Mouse (Mus musculus) midbrain, embryonic 14.5 days (tissue): ENCODE data around the gene Cblb. TPM values are rescaled to one million over a fixed set of nuclear protein-coding genes. Genes with fewer than 3 reads are reported as not detected.

Experiments used
- ATAC-seq: fragments of 200-750 bp; cut with Nextera tagmentation; 2 replicates; pipeline ENCODE4 v1.8.0; 2017; ENCODE audit warnings: moderate number of reproducible peaks, moderate library complexity; ENCODE audit not compliant: low FRiP score, low TSS enrichment
- DNase-seq: peaks from one replicate; pipeline ENCODE4 v3.0.0-alpha.2; 2015
- H3K27ac ChIP-seq: fragments of 300-500 bp; sonication (generic); replicated peaks from 2 replicates; pipeline ENCODE4 v1.5.1; 2014; ENCODE audit warnings: mild to moderate bottlenecking, low read depth, low read length, moderate library complexity
- H3K27me3 ChIP-seq: fragments of 300-500 bp; sonication (generic); 2 replicates; pipeline ENCODE4 v1.6.1; 2014; ENCODE audit warnings: low read length, control low read depth, mixed read lengths; ENCODE audit not compliant: control insufficient read depth, insufficient read depth
- H3K36me3 ChIP-seq: fragments of 300-500 bp; sonication (generic); 2 replicates; pipeline ENCODE4 v1.6.1; 2014; ENCODE audit warnings: low read length, control low read depth; ENCODE audit not compliant: control insufficient read depth, insufficient read depth
- H3K4me1 ChIP-seq: fragments of 300-500 bp; sonication (generic); 2 replicates; pipeline ENCODE4 v1.6.1; 2014; ENCODE audit warnings: mild to moderate bottlenecking, antibody characterized with exemption, low read length, control low read depth; ENCODE audit not compliant: control insufficient read depth, insufficient read depth
- H3K4me2 ChIP-seq: fragments of 300-500 bp; sonication (generic); 2 replicates; pipeline ENCODE4 v1.6.1; 2014; ENCODE audit warnings: mild to moderate bottlenecking, low read length, moderate library complexity
- H3K4me3 ChIP-seq: fragments of 300-500 bp; sonication (generic); replicated peaks from 2 replicates; pipeline ENCODE4 v1.5.1; 2014; ENCODE audit warnings: low read depth, low read length
- H3K9ac ChIP-seq: fragments of 300-500 bp; sonication (generic); replicated peaks from 2 replicates; pipeline ENCODE4 v1.6.1; 2014; ENCODE audit warnings: mild to moderate bottlenecking, low read length, moderate library complexity
- H3K9me3 ChIP-seq: fragments of 300-500 bp; sonication (generic); 2 replicates; pipeline ENCODE4 v1.6.1; 2016; ENCODE audit warnings: low read length, control low read depth, mixed read lengths; ENCODE audit not compliant: control insufficient read depth
- WGBS: fragments of 180-500 bp; shearing (Covaris S2); extraction: QIAGEN DNeasy Blood & Tissue Kit; methylation state at CpG from one replicate; pipeline ENCODE4 v1.1.7; 2014; 5-methylcytosine and 5-hydroxymethylcytosine counted together
- polyA plus RNA-seq: library from polyadenylated mRNA; unstranded; fragments of >200 nt; fragmentation: Nextera tagmentation; extraction: Ambion mirVana; gene quantifications from 2 replicates; pipeline ENCODE4 v1.2.1, GENCODE M21; 2014

The Cblb gene
- polyA plus RNA-seq, 1 experiment from 2014 or later, result 19.4 TPM

DNA sequence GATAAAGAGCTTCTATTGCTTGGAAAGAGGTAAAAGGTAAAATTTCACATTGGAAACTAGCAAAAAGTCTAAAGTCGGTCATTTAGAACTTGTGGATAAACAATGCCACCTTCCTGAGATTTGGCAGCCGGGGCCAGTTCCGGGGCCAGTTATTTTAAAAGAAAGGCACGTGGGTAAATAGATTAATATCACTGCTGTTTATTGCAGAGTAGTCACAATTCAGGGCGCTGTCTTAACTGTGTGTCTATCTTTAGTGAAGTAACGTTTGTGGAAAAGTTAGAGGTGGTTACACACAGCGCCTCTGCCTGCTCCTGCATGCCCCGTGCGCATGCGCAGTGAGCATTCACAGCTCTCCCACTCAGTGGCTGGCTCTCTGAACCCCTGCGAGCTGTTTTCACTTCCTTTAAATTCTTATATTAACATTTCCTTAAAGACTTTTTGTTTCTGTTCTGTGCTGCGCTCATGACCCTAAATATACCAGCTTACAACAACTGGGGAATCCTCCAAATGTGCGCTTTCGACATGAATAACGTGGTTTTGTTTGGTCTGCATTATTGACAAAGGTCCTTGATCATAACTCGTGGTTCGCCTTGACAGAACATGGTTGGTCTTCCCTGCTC, 29.2 kb downstream of the Cblb start:
- peaks cover 3% of the 10 kb centered on the region; the same call in 1 of the 2 replicates for H3K4me1 ChIP-seq
- no peak overlapping the region for H3K4me3 ChIP-seq
- H3K36me3 ChIP-seq, result no peaks in the 10 kb centered on the region
- DNase-seq (no peak), ATAC-seq (no peak)
- no peak overlapping the region for H3K9ac ChIP-seq
- no peak overlapping the region for H3K4me2 ChIP-seq
- 89% methylated on average over 17 of the region's 17 CpGs for WGBS
- no peak overlapping the region for H3K27ac ChIP-seq
- no peaks in the 10 kb centered on the region for H3K9me3 ChIP-seq
- no peaks in the 10 kb centered on the region for H3K27me3 ChIP-seq

DNA sequence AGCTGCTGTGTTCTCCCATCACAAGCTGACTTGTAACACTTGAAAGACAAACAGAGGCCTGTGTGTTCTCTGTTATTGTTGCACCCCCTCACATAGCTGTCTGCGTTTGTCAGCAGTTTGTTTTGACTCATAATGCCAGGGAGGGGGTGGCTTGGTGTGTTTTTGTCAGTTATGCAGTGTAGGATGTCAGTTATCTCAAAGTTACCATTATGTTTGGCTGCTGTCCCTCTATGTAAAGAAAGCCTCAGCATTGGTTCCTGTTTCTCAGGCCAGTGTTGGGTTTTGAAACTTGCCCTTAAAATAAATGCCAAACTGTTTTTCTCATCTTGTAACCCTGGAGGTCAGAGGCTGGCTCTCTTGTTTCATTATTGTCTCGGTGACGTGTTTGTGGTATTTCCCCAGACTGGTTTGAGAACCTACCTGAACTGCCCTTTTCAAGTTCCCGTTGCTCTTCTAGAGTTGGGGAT, 30.0 kb downstream of the Cblb start:
- H3K9me3 ChIP-seq, result no peaks in the 10 kb centered on the region
- H3K27ac ChIP-seq, result no peak overlapping the region
- H3K9ac ChIP-seq, result no peak overlapping the region
- H3K27me3 ChIP-seq, result no peaks in the 10 kb centered on the region
- ATAC-seq, result no peak
- no peak overlapping the region for H3K4me3 ChIP-seq
- no peak overlapping the region for H3K4me2 ChIP-seq
- 73% methylated on average over 4 of the region's 4 CpGs for WGBS
- H3K4me1 ChIP-seq, result peaks cover 3% of the 10 kb centered on the region; the same call in 1 of the 2 replicates
- no peaks in the 10 kb centered on the region for H3K36me3 ChIP-seq
- DNase-seq, result no peak

DNA sequence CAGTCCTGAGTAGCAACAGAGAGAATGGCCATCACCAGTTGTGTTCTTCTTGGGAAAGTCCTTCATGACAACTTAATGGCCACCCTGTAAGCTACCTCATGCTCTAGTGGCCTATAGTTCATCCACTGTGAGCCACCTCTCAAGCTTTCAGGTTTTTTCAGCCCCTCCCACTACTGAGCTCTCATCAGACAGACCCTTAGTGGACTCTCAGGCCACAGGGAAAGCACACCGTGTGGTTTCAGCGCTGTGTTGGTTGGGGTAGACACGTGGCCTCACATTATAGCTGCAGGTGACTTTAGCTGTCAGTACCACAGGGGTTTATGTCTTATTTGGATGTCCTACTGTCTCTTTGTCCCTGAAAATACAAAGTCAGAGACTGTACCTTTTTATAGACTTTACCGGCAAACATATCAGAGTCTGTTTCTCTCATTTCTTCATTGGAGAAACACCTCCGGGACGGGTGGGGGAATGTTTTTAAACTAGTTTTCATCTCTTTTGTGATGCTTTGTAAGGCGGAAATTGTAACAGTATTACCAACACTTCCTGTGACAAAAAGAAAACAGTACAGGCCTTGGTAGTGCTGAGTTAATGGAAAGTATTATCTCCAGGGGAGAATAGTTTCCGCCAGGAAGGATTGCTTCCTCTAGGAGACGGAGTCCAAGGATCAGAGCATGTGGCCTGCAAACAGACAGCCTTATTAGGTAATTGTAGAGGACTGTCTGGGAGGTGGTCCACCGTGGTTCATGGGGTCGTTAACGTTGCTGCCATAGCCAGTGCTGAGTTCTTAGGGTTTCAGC, 33.5 kb downstream of the Cblb start:
- ATAC-seq, result no peak
- no peak overlapping the region for H3K4me2 ChIP-seq

DNA sequence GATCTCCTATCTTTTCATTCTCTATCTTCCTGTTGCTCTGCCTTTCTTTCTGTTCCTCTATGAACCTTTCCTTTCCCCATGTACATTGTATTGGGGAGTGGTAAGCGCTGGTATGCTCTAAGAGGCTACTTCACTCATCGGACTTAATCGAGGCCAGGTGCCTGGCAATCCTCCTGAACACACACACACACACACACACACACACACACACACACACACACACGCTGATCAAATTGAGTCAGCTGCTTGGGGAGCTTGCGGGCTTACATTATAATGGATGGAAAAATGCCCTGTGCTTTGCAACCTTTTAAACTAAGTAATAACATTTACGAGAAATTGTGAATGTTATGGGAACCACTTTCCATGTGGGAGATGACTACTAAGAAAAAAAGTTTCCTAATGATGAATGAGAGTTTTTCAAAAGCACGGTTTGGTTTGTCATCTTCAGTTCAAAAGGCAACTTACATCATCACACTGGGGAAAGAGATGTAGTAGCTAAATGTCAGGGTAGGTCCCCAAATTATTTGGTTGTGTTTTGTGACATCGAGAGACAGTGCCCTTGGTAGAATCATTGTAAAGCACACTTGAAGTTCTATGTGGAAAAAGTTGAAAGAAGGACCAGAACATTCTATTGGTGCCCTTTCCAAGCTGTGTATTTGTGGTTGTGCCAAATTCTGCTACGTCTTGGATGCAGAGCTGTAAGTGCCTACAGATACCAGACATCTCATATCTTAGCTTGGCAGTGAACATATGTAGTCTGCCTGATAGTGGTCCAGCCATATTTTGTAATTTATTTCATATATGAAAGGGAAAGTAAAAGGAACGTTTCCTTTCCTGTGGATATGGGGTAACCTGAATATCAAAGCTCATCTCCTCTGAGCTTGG, 36.8 kb downstream of the Cblb start:
- 0 out of 2 replicates have a peak, but pooled peaks cover 6% of the 10 kb centered on the region for H3K4me1 ChIP-seq
- DNase-seq (no peak), ATAC-seq (no peak)
- H3K9me3 ChIP-seq, result no peaks in the 10 kb centered on the region
- H3K4me2 ChIP-seq, result no peak overlapping the region
- H3K27me3 ChIP-seq, result no peaks in the 10 kb centered on the region
- WGBS, result 90% methylated on average over 10 of the region's 10 CpGs
- no peak overlapping the region for H3K9ac ChIP-seq
- H3K36me3 ChIP-seq, result no peaks in the 10 kb centered on the region
- no peak overlapping the region for H3K4me3 ChIP-seq
- no peak overlapping the region for H3K27ac ChIP-seq

More for the DNA sequence above, 33.5 kb downstream of the Cblb start:
- Histone ChIP-seq H3K4me1 (no peaks in the 10 kb centered on the region), H3K9me3 (no peaks in the 10 kb centered on the region), H3K27me3 (no peaks in the 10 kb centered on the region), H3K36me3 (no peaks in the 10 kb centered on the region), H3K4me3 (no peak overlapping the region), H3K27ac (no peak overlapping the region), H3K9ac (no peak overlapping the region)
- WGBS, result 77% methylated on average over 12 of the region's 12 CpGs
- no peak for DNase-seq

DNA sequence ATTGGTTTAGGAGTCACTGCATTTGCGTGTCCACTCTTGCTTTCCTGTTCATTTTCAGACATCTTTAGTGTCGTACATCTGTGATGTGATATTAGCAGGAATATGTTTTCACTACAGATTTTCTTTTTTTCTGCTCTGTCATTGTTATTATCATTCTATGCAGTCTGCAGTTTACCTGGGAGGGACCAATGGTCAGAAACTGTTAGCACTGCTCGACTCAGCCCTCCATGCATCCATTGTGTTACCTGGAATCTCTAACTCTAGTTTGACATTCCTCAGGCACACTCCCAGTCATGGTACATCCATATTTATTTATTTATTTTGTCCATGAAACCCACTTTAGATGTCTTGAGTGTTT, 37.5 kb downstream of the Cblb start:
- WGBS, result 94% methylated on average over 3 of the region's 3 CpGs
- DNase-seq, result no peak

DNA sequence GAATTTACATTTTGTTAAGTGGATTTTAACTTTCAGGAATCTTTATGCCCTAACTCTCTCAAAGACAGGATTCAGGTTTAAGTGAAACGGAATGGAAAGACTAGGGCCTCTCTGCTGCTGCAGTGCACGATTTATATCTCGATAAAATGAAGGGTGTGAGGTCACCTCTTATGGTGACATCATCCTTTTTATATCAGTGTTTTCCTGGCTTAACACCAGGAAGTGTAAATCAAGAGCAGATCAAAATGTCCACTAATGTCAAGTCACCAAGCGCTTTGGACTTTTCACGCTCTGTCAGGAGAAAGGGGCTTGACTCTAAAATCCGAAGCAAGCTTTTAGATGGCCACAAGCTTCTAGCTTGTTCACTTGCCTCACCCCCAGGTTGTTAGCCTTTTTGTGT, 38.6 kb downstream of the Cblb start:
- H3K4me1 ChIP-seq, result 0 out of 2 replicates have a peak, but pooled peaks cover 6% of the 10 kb centered on the region
- H3K4me2 ChIP-seq, result no peak overlapping the region
- no peaks in the 10 kb centered on the region for H3K36me3 ChIP-seq
- no peak for DNase-seq
- WGBS, result 93% methylated on average over 6 of the region's 6 CpGs
- no peak overlapping the region for H3K4me3 ChIP-seq
- H3K27ac ChIP-seq, result no peak overlapping the region
- ATAC-seq, result no peak
- H3K27me3 ChIP-seq, result no peaks in the 10 kb centered on the region
- no peaks in the 10 kb centered on the region for H3K9me3 ChIP-seq
- no peak overlapping the region for H3K9ac ChIP-seq

More for the DNA sequence above, 37.5 kb downstream of the Cblb start:
- Histone ChIP-seq H3K36me3 (no peaks in the 10 kb centered on the region), H3K4me3 (no peak overlapping the region), H3K4me1 (0 out of 2 replicates have a peak, but pooled peaks cover 6% of the 10 kb centered on the region), H3K9me3 (no peaks in the 10 kb centered on the region), H3K27ac (no peak overlapping the region), H3K4me2 (no peak overlapping the region), H3K27me3 (no peaks in the 10 kb centered on the region), H3K9ac (no peak overlapping the region)
- no peak for ATAC-seq

DNA sequence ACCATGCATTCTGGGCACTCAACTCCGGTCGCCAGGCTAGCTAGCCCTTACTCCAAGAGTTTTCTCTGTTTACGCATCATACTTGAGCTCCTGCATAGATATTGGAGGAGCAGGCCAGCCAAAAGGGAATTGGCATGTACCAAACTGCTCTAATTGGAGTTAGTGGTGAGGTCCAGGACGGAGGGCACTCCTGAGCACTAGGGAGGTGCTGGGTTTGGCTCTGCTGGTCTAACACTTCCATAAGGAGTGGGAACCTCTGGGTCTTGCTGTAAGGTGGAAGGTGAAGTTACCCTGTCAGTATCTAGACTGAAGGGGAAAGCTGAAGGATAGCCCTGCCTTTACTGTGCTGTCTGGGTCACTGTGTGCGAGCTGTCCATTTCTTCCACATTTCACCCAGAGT, 39.1 kb downstream of the Cblb start:
- 98% methylated on average over 5 of the region's 5 CpGs for WGBS
- Histone ChIP-seq H3K9me3 (no peaks in the 10 kb centered on the region), H3K27me3 (no peaks in the 10 kb centered on the region), H3K4me2 (no peak overlapping the region), H3K4me1 (0 out of 2 replicates have a peak, but pooled peaks cover 6% of the 10 kb centered on the region), H3K4me3 (no peak overlapping the region), H3K27ac (no peak overlapping the region), H3K9ac (no peak overlapping the region), H3K36me3 (no peaks in the 10 kb centered on the region)
- ATAC-seq, result no peak
- DNase-seq, result no peak

DNA sequence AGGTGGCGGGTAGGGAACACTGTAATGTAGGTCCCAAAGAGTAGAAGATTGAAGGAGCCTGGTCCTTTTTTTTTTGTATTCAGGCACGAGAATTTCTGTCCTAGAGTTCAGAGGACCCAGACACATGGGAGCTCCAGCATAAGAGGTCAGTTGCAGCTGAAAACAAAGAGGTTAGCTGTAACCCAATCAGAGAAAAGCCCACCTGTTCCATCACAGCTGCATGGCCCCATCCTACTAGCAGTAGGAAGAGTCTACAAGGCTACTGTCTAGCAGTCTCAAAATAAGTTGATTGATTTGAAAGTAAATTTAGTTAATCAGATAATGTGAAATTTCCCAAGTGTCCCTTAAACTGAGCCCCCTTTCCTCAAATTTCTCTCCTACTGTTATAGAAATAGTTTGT, 40.3 kb downstream of the Cblb start:
- DNase-seq (no peak), ATAC-seq (no peak)
- Histone ChIP-seq H3K4me2 (no peak overlapping the region), H3K4me1 (0 out of 2 replicates have a peak, but pooled peaks cover 6% of the 10 kb centered on the region), H3K27ac (no peak overlapping the region), H3K27me3 (no peaks in the 10 kb centered on the region), H3K4me3 (no peak overlapping the region), H3K9ac (no peak overlapping the region), H3K36me3 (no peaks in the 10 kb centered on the region), H3K9me3 (no peaks in the 10 kb centered on the region)
- 79% methylated on average over 2 of the region's 2 CpGs for WGBS
